Mouse (Mus musculus): ENCODE results near the gene Serpinb9b.

Gene Serpinb9b

DNA sequence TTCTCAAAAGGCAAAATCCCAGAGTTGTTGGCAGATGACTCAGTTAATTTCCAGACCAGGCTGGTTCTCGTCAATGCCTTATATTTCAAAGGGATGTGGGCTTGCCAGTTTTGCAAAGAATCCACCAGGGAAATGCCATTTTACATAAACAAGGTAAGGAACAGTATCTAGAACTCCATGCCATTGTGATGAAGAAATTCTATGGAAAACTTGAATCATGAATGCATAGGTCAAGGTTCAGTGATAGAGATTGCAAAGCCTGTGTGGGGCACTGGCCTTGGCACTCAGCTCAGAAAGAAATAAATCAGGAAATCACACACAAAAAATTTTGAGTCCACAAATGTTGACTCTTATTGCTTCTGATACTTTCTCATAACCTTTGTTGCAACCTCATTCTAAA is 8.3 kb downstream of the Serpinb9b start:
- no peak for DNase-seq (ENCODE audit: extremely low spot score, low read depth, low spot score)

DNA sequence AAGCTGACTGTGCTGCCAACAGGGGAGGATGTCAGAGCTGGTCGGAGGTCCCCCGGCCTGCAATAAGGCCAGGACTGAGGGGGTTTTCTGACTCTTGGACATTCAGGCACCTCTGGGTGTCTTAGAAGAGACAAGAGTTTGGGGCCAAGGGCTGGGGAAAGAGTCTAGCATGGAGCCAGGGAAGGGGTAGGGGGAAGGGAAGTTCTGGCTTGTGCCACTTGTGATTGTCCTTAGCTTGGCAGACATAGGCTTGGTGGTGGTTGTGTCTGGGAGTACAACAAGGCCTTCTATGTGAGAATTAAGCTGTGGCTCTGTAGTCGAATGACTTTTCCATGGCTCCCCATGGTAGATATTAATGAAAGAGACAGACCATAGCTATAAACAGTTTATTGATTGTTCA is 16.3 kb downstream of the Serpinb9b start:
- DNase-seq (ENCODE audit: extremely low spot score, low read depth, low spot score), result no peak

DNA sequence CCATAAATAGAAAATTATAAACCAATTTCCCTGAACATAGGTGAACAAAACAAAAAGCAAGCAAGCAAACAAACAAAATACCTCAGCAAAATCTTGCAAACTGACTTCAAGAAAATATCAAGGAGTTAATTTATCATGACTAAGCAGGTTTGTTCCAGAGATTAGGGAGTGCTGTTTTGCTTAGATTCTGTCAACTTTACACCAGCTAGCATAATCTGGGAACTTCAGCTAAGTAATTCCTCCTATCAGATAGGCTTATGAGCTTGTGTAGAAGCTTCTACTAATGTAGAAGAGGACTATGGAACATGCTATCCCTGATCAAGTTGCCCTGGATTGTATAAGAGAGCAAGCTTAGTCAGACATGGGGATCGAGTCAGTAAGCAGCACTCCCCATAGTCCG is 20.0 kb downstream of the Serpinb9b start:
- DNase-seq (ENCODE audit: extremely low spot score, low read depth, low spot score), result no peak

DNA sequence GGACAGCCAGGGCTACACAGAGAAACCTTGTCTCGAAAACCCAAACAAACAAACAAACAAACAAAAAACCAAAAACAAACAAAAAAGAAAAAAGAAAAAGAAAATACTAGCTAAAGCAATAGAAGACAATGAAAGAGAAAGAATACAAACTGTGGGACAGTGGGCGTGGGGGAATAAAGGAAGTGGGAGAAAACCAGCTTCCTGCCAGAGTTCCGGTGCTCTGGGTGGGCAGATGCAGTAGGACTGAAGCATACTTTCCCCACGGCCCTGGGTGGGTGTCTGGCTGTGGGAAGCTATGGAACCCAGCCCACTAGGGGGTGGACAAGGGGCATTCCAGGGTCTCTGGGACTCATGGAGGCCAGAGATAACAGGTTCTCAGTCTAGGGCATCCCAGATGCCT is 21.0 kb downstream of the Serpinb9b start:
- no peak for DNase-seq (ENCODE audit: extremely low spot score, low read depth, low spot score)

DNA sequence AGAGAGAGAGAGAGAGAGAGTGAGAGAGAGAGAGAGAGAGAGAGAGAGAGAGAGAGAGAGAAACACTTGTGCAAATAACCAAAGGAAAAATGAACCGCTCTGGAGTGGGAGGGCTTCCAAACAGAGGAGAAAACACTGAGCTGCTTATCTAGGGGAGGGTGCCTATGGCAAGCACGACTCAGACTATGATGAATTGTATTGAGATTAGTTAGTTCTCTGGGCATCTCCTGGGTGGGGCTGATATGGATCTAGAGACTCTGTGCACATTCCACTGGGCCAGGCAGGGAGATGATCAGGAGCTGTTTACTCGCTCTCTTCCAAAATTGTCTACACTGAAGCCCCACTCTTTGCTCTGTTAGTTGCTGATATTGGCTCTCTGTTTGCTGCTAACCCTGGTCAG is 24.5 kb downstream of the Serpinb9b start:
- no peak for DNase-seq (ENCODE audit: extremely low spot score, low read depth, low spot score)

DNA sequence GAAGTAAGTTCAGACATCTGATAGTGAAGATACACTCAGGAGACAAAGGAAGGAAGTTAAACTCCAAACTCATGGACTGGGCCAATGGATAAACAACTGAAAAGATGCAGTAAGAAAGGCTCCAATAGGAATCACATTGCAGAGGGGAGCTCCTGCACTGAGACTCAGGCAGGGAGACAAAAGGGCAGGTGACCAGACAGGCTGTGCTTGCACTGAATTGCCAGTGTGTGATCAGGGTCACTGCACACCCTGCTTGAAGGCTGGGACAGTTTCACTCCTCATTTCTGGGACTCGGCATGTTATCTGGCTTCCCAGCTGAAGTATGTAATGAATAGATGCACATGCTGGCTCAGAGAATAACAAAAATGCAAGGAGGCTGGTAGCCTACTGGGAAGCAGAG is 35.8 kb downstream of the Serpinb9b start:
- no peak for DNase-seq (ENCODE audit: extremely low spot score, low read depth, low spot score)

DNA sequence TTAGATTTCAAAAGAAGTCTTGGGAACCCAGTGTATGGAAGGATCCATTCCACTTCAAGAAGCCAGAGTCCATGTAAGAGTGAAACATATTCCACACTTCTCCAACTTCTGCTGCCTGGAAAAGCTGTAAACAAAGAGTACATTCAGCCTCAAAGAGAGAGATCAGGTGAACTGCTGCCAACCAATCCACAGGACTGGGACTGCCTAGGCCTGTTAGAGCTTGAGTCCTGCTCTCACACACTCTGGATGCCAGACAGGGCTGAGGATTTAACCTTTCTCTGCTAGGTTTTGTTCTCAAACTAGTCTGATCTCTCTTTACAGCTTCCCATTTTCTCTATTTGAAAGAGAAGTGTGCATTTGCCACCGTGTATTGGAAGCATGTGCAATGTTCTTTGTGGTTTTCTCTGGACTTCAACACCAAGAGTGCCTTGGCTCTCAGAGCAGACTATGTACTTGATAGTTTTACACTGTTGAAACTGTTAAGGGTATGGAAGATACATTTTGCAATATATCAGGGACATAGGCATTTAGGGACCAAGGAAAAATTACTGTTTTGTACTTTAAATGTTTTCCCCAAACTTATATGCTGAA is 40.3 kb downstream of the Serpinb9b start:
- DNase-seq (ENCODE audit: extremely low spot score, low read depth, low spot score), result no peak

DNA sequence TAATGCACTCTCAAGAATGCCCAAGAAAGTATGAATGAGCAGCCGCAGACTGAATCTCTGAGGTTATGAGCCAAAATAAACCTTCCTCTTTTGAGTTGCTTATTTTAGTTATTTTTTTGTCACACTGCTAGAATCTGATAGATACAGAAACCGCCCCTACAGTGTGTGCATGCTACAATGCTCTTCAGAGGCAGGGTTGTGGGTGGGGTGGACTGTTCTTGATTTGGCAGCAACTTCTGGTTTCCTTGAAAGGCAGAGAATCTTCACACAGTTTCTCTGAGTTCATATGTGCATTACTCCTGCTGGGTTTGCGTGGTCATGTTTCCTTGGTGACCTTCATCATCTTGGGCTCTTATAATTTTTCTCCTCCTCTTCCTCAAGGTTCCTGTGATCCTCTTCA is 40.9 kb downstream of the Serpinb9b start:
- no peak for DNase-seq (ENCODE audit: extremely low spot score, low read depth, low spot score)

DNA sequence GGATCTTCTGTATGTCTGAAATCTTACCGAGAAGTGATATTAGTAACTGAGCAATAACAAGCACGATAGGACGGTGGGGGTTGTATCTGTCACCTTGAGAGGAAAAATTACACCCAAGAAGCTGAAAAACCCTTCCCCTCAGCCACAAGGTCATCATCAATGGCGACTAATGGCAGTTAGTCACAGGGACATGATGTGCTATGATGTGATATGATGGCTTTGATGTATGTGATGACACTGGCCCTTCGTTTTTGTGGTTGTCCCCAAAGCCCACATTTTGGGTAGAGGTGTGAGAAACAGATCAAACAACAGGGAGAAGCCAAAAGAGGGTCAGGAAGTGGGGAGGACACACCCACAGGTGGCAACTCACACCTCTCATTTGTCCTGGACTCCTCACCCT is 44.6 kb downstream of the Serpinb9b start:
- no peak for DNase-seq (ENCODE audit: extremely low spot score, low read depth, low spot score)

DNA sequence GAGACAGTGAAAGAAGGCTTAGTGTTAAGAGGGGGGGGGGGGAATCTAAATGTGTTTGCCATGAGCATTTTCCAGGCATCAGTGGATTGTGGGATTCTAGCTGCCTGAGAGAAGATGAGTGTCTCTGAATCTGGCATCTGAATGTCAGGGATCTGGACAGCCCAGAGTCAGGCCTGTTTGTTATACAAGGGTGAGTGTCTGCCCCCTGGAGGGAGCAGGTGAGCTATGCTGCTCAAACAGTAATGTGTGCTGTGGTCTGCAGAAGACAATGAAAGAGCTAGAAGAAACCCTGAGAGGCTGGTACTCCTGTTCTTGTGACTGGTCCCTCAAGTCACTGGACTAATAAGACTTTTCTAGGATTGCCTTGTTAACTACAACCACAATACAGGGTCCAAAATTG is 46.8 kb downstream of the Serpinb9b start:
- DNase-seq (ENCODE audit: extremely low spot score, low read depth, low spot score), result no peak

DNA sequence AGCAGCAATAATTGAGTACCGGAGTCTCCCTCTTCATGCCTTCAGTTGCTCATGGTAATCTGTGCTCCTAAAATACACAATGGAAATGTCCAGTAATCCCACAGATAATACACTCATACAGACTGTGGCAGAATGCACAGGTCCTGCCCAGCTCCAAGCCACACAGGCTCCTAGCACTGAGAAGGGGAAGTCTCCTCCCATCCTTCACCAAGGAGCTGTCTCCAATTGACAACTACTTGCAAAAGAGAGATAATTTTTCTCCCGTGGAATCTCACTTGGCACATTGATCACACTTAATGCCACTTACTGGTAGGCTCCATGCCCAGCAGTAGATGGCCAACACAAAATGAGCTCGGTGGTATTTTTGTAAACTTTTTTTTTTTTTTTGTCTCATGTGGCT is 49.0 kb downstream of the Serpinb9b start:
- no peak for DNase-seq (ENCODE audit: extremely low spot score, low read depth, low spot score)

DNA sequence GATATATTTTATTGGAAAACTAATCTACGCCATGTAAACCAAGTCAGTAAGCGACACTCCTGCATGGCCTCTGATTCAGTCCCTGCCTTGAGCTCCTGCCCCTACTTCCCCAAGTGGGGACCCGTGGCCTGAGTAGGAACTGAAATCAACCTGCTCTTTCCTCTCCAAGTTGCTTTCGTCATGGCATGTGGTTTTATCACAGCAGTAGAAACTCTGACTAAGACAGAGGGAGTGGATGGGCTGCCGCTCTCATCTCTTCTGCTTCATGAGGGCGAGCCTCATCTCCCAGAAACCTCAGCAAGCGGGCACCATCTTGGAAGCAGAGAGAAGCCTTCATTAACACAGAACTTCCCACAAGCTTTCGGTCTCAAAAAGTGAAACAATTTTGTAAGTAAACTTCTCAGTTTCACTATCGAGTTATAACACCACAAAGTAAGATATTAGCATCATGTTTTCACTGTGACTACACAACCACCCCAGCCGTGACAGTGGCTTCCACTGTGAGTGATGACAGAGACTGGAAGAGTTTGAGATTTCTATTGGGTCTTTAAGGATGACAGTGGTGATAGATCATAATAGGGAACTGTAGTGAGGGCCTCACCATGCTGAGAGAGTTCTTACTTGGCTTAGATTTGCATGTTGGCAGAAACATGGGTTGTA is 49.9 kb downstream of the Serpinb9b start:
- no peak for DNase-seq (ENCODE audit: extremely low spot score, low read depth, low spot score)

DNA sequence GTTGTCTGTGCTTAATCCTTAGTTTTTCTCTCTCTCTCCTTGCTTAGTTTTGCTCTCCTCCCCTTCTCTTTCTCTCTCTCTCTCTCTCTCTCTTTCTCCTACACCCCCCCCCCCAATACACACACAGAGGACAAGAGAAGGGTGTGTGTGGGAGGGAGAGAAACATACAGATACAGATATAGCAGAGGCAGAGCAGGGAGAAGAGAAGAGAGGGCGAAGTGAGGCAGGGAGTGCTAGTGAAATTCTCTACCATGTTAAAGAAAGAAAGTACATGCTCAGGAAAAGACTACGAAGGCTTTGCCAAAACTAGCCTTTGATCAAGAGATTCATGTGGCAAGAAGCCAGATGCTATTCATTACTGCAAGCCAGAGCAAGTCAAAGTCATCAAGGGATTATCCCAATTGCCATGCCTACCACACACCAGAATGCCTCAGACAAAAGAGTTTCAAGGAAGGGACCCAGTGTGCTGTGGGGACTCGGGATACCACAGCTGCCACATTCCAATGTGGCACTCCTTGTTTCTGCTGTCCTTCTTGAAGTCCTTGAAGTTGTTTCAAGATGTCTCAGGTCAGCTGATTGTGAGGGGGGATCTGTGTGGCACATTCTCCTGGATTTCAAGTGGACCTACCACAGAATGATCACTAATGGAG is 51.0 kb downstream of the Serpinb9b start, which contains the start of gene Serpinb1b:
TSS of gene Serpinb1b (plus strand) at position 520 of the 650 bp plus-strand sequence.
- no peak for DNase-seq (ENCODE audit: extremely low spot score, low read depth, low spot score)

DNA sequence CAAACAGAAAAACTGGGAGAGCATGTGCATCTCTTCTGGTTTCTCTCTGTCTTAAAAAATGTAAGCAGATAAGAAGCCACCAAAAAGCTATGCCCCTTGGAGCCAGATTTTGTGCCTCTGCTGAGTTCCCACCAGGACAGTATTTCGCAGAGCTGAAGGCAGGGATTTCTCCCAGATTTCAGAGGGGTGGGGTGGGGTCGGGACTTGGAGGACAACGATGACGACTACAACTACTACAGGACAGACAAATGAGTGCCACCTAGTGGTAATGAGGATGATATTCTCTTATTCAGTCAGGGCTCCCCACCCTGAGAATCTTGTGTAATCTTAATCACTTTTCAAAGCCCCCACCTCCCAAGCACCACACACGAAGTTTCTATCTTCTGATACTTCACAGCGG is 52.2 kb downstream of the Serpinb9b start:
- DNase-seq (ENCODE audit: extremely low spot score, low read depth, low spot score), result no peak

DNA sequence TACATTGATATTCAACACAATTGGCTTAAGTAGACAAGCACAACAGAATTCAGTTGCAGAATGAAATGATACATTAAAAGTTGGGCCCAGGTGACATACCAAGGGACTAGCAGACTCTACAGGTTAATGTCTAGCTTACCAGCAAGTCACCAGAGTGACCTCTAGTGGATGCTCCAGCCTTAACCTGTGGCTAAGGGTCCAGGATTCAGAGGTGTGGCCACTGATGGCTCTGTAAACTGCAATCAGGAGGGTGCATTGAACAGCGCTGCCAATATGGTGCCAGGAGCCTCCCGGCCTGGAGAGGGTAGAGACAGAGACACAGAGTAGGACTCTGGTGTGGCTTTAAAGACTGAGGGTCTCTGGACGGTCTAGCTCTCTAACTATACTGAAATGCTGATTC is 53.1 kb downstream of the Serpinb9b start:
- DNase-seq (ENCODE audit: extremely low spot score, low read depth, low spot score), result no peak

DNA sequence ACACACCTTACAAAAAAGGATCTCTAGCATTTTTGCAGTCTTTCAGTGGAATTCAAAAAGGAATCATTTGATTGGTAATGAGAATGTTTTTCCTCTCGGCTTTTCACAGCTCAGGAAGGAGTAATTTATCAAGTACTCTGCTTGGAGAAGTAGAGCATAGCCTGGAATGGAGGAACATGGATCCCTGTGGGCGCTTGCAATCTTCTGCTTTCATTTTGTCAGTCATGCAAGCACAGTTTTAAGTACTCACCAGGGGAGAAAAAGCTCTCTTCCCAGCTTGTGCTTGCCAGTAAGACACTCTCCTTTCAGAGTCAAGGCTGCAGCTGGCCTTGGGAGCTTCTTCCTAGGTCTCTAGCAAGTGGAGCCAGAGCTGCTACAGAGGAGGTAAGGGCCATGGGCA is 56.6 kb downstream of the Serpinb9b start:
- DNase-seq (ENCODE audit: extremely low spot score, low read depth, low spot score), result no peak

DNA sequence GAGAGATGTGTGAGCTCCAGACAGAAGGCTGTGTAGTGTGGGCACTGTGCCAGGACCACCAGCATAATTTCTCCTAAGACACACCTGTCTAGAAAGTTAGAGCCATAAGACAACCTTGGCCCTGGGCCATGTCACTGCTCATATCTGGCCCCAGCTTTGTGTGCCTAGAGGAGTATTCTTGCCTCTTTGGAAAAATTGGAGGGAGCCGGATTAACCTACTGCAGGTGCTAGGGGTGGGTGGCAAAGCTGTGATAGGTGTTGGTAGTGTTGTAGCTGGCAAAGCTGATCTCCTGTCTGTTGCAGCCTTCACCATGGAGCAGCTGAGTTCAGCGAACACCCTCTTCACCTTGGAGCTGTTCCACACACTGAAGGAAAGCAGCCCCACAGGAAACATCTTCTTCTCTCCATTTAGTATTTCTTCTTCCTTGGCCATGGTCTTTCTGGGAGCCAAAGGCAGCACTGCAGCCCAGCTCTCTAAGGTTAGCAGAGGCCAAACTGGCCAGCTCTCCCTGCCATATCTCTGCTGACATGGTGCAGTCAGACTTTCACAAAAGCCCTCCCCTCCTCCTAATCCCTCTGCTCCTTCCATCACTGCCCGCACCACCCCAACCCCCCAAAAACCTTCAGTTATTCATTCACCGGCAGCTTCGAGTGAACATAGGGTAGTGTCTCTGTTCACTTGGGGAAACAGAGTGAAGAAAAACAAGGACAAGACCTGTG is 57.9 kb downstream of the Serpinb9b start:
- no peak for DNase-seq (ENCODE audit: extremely low spot score, low read depth, low spot score)

DNA sequence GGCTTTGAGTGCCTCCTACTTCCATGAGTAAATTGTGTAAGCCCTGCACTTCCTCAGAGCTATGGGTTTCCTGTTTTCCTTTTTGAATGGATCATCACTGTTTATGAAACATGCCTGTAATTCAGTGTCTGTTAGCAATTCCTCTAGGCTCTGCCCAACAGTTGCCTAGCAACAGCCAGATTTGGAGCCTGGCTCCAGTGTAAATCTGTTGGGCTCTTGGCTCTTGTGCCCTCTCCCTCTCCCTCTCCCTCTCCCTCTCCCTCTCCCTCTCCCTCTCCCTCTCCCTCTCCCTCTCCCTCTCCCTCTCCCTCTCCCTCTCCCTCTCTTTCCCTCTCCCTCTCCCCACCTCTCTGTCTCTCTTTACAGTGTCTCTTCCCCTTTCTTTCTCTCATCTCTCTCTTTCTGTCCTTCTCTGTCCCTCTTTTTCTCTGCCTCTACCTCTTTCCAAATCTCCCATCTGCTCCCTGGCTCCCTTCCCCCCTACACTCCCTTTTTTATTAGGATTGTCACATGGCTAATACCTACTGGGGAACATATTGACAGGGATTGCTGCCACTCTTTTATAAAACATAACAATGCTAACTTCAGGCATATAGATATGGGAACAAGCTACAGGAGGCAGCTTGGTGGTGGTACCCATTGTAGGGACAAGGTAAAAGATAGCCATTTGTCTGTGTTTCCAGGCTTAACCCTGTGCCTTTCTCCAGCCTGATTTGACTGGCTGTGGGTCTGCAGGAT is 58.6 kb downstream of the Serpinb9b start:
- no peak for DNase-seq (ENCODE audit: extremely low spot score, low read depth, low spot score)

DNA sequence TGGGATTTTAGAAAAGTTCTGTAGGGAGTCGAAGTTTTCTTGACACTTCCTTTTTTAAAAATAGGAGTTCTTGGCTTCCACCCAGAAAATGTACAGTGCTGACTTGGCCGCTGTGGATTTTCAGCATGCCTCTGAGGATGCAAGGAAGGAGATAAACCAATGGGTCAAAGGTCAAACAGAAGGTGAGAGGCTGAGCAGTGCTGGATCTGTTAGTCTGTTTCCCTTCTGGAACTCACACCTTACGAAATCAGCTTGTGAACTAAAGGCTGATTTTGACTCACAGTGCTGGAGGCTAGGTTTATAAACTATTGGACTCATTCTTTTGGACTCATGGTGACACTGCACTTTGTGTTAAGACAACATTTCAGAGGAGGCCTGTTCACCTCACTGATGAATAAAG is 62.4 kb downstream of the Serpinb9b start:
- no peak for DNase-seq (ENCODE audit: extremely low spot score, low read depth, low spot score)

DNA sequence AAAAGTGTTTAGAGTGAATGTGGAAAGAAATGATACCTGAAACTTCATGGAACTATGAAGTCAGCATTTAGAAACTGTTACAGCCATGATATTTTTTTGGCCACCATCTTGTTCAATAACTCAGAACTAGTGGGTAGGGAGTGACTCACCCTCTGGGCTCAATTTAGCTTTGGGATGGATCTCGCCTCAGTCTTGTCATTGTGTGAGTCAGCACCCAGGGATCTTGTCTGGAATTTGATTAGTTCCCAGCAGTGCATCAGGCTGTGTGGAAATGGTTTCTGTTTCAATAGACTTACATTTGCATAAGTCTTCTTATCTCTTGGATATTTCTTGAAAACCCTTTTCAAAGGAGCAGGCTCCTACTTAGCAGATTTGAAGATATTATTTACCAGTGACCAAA is 63.3 kb downstream of the Serpinb9b start:
- no peak for DNase-seq (ENCODE audit: extremely low spot score, low read depth, low spot score)

DNA sequence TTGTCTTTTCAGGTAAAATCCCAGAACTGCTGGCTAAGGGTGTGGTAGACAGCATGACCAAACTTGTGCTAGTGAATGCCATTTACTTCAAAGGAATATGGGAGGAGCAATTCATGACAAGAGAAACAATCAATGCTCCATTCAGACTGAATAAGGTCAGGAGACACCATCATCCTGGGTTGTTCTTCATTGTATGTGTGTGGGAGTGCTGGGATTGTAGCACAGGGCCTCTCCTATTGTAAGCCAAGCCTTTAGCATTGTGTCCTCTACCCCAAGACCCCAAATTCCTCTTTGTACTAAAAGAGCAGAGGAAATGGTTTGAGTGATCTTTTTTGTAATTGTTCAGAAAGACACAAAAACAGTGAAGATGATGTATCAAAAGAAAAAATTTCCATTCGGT is 64.1 kb downstream of the Serpinb9b start:
- DNase-seq (ENCODE audit: extremely low spot score, low read depth, low spot score), result no peak

Data from hindlimb bud, embryonic 11.5 days (tissue).